Mouse (Mus musculus) midbrain, embryonic 16.5 days (tissue): ENCODE measurements at regions not wholly inside any gene's neighbourhood (a gene's known extent, or its start where the extent isn't known, plus 50 kb on each side); places are given as distances from the start of the nearest gene placed in this dataset.

Experiments
- ATAC-seq: fragments of 200-750 bp; cut with Nextera tagmentation; 2 replicates; pipeline ENCODE4 v1.8.0; 2017; ENCODE audit warnings: moderate TSS enrichment
- H3K27ac ChIP-seq: fragments of 300-500 bp; sonication (generic); 2 replicates; pipeline ENCODE4 v1.5.1; 2014; ENCODE audit warnings: mild to moderate bottlenecking, low read length, mixed read lengths
- H3K27me3 ChIP-seq: fragments of 300-500 bp; sonication (generic); 2 replicates; pipeline ENCODE4 v1.6.1; 2014; ENCODE audit warnings: low read depth, low read length, mixed read lengths; ENCODE audit not compliant: control insufficient read depth, insufficient read depth
- H3K36me3 ChIP-seq: fragments of 300-500 bp; sonication (generic); 2 replicates; pipeline ENCODE4 v1.6.1; 2014; ENCODE audit warnings: mild to moderate bottlenecking, low read length, moderate library complexity, mixed read lengths; ENCODE audit not compliant: control insufficient read depth, insufficient read depth
- H3K4me1 ChIP-seq: fragments of 300-500 bp; sonication (generic); 2 replicates; pipeline ENCODE4 v1.6.1; 2014; ENCODE audit warnings: mild to moderate bottlenecking, low read length, mixed read lengths; ENCODE audit not compliant: control insufficient read depth, insufficient read depth
- H3K4me2 ChIP-seq: fragments of 300-500 bp; sonication (generic); 2 replicates; pipeline ENCODE4 v1.6.1; 2014; ENCODE audit warnings: mild to moderate bottlenecking, low read length, mixed read lengths
- H3K4me3 ChIP-seq: fragments of 300-500 bp; sonication (generic); 2 replicates; pipeline ENCODE4 v1.5.1; 2014; ENCODE audit warnings: low read depth, mild to moderate bottlenecking, low read length, moderate library complexity, mixed read lengths
- H3K9ac ChIP-seq: fragments of 300-500 bp; sonication (generic); 2 replicates; pipeline ENCODE4 v1.6.1; 2014; ENCODE audit warnings: low read depth, low read length, mixed read lengths
- H3K9me3 ChIP-seq: fragments of 300-500 bp; sonication (generic); replicated peaks from 2 replicates; pipeline ENCODE4 v1.6.1; 2014; ENCODE audit warnings: mild to moderate bottlenecking, low read length, mixed read lengths; ENCODE audit not compliant: control insufficient read depth, poor library complexity, severe bottlenecking
- WGBS: fragments of 180-500 bp; shearing (Covaris S2); extraction: QIAGEN DNeasy Blood & Tissue Kit; methylation state at CpG from one replicate; pipeline ENCODE4 v1.1.7; 2014; 5-methylcytosine and 5-hydroxymethylcytosine counted together

DNA sequence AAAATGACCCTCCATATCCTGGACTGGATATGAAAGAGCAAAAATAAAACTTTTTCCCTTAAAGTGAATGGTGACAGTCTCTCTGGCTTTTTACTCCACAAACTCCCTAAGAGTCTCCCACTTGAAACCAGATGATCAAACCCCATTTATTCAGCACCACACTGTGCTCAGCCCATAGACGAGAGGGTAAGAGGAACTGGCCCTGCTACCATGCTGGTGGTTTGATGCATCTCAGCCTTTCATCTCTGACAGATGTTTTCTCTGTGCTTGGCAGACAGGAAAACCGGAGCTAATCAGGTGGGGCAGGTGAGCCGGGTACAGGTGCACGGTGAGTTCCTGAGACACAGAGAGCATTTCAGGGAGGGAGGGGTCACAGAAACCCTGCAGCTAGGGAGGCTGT is 631.8 kb downstream of the Defb40 start:
- WGBS: 57% methylated on average over 4 of the region's 4 CpGs
- Histone ChIP-seq H3K4me1 (no peaks in the 10 kb centered on the region), H3K27me3 (no peaks in the 10 kb centered on the region), H3K9ac (no peak overlapping the region), H3K4me3 (no peak overlapping the region), H3K27ac (no peak overlapping the region), H3K36me3 (no peaks in the 10 kb centered on the region), H3K9me3 (no peaks in the 10 kb centered on the region), H3K4me2 (no peak overlapping the region)
- ATAC-seq: peak; percentile 50; the same call in 1 of the 2 replicates

DNA sequence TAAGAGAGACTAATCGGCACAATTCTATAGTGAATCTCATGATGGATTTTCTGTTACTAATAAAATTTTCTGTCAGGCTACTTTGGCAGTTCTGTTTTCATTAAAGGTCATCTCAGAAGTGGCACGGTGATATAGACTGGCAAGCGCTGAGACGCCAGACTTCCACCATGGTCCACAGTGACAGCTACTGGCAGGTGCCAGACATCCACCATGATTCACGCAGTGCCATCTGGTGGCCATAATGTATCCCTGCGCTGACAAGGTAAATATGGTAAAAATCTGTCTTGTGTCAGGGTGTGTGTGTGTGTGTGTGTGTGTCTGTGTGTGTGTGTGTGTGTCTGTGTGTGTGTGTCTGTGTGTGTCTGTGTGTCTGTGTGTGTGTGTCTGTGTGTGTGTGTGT is 632.7 kb downstream of the Defb40 start:
- Histone ChIP-seq H3K4me1 (no peaks in the 10 kb centered on the region), H3K4me2 (no peak overlapping the region), H3K27me3 (no peaks in the 10 kb centered on the region), H3K36me3 (no peaks in the 10 kb centered on the region), H3K9ac (no peak overlapping the region), H3K4me3 (no peak overlapping the region), H3K9me3 (no peaks in the 10 kb centered on the region), H3K27ac (no peak overlapping the region)
- peak; percentile 87 for ATAC-seq
- 26% methylated on average over 6 of the region's 6 CpGs for WGBS

DNA sequence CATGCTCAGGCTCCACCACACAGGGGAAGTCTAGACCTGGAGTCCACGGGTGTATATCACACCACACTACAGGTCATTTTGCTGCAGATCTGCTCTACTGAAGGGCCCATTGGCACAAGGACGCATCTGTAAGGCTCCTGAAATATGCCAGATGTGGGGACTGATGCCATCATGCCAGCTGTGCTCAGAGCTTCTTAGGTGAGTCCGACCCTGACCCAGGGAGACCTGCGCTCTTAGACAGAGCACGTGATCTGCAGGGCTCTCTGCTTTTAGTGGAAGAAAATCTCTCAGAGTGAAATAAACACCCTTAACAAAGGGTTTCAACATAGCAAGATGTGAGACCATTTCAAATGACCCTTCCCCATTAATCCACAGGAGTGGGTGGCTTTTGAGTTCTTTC is 633.2 kb downstream of the Defb40 start:
- no peaks in the 10 kb centered on the region for H3K9me3 ChIP-seq
- WGBS: 81% methylated on average over 5 of the region's 5 CpGs
- H3K27me3 ChIP-seq: no peaks in the 10 kb centered on the region
- no peak overlapping the region for H3K4me3 ChIP-seq
- ATAC-seq: no peak
- no peaks in the 10 kb centered on the region for H3K36me3 ChIP-seq
- H3K27ac ChIP-seq: no peak overlapping the region
- no peak overlapping the region for H3K4me2 ChIP-seq
- H3K4me1 ChIP-seq: no peaks in the 10 kb centered on the region
- no peak overlapping the region for H3K9ac ChIP-seq

DNA sequence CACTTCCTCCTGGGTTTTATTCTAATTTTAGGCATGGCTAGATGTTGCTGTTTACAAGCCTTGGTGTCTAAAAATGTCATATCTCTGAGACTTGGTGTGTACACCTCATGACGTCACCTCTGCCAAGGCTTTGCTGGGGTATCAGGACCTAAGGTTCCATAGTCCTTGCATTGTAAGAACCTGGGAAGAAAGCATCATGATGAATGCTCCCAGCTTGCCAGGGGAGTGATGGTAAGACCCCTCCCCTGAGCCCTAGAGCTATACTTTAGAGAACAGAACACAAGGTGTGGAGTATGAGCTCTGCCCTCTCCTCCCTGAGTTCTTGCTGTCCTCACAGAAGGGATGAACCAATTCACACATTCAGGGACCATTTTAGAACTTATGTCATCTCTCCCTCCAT is 642.5 kb downstream of the Defb40 start:
- Histone ChIP-seq H3K27me3 (no peaks in the 10 kb centered on the region), H3K9me3 (no peaks in the 10 kb centered on the region), H3K4me1 (no peaks in the 10 kb centered on the region; the same call in 1 of the 2 replicates), H3K9ac (no peak overlapping the region), H3K27ac (no peak overlapping the region), H3K4me2 (no peak overlapping the region), H3K36me3 (no peaks in the 10 kb centered on the region), H3K4me3 (no peak overlapping the region)
- no peak for ATAC-seq
- WGBS: 88% methylated on average over 1 of the region's 1 CpGs

DNA sequence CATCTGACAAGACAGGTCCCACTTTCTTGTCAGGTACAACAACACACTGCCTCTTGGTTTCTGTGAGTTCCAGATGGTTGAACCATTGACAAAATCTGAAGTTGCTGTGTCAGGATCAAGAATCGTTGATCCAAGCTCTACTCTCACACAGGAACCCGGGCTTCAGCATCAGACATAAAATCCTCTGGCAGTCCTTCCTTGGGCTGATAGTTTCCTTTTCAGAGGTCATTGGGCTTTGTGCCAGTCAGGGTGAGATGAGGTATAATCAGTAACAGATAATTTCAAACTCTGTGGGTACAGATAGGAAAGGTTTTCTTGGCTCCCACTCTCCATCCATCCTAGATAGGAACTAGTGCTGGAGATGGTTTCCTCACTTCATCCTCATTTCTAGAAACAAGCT is 649.5 kb downstream of the Defb40 start:
- H3K9ac ChIP-seq: no peak overlapping the region
- H3K4me3 ChIP-seq: no peak overlapping the region
- 93% methylated on average over 2 of the region's 2 CpGs for WGBS
- no peaks in the 10 kb centered on the region for H3K4me1 ChIP-seq
- no peak for ATAC-seq
- H3K4me2 ChIP-seq: no peak overlapping the region
- H3K36me3 ChIP-seq: no peaks in the 10 kb centered on the region
- H3K9me3 ChIP-seq: no peaks in the 10 kb centered on the region
- no peak overlapping the region for H3K27ac ChIP-seq
- H3K27me3 ChIP-seq: no peaks in the 10 kb centered on the region

DNA sequence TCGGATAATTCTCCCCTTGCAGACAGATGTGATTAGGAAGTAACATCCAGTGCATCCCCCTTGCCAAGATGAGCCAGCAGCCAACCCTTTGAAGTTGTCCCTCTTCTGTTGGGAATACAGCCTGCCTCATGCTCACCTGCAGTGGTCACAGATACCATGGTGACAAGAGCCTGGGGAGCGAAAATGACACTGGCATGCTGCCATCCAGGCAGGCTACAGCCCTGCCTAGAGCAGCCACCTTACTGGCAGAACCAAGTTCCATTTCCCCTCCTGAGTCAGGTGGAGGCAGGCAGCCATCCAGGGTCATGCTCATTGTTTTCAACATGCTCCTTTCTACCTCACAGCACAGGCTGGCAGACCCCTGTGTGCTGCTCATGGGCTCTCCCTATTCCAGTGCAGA is 661.6 kb downstream of the Defb40 start:
- no peak overlapping the region for H3K4me2 ChIP-seq
- H3K4me3 ChIP-seq: no peak overlapping the region
- H3K4me1 ChIP-seq: peaks cover 2% of the 10 kb centered on the region; the same call in 1 of the 2 replicates
- WGBS: 34% methylated on average over 2 of the region's 2 CpGs
- H3K9ac ChIP-seq: no peak overlapping the region
- H3K27ac ChIP-seq: no peak overlapping the region
- no peaks in the 10 kb centered on the region for H3K36me3 ChIP-seq
- no peaks in the 10 kb centered on the region for H3K9me3 ChIP-seq
- H3K27me3 ChIP-seq: no peaks in the 10 kb centered on the region
- peak; percentile 86 for ATAC-seq

DNA sequence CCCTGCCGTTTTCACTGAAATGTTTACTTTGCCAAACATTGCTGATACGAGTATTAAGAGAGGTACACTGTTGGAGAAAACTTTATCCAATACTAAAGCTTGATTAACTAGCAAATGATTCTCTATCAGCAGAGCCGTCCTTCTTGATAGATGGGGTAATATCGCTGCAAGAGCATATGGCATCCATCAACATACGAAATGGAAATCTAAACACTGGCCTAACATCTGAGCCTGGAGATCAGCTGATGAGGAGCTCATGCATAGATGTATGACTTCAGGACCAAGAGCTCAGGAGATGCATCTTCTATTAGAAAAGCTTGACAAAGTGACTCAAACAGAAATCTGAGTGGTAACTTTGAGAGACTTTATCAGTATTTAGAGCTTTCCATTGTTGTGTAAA is 666.5 kb downstream of the Defb40 start:
- Histone ChIP-seq H3K4me1 (peaks cover 2% of the 10 kb centered on the region; the same call in 1 of the 2 replicates), H3K4me2 (no peak overlapping the region), H3K27ac (no peak overlapping the region), H3K27me3 (no peaks in the 10 kb centered on the region), H3K36me3 (no peaks in the 10 kb centered on the region), H3K4me3 (no peak overlapping the region), H3K9ac (no peak overlapping the region), H3K9me3 (no peaks in the 10 kb centered on the region)
- no peak for ATAC-seq
- WGBS: 73% methylated on average over 5 of the region's 5 CpGs

DNA sequence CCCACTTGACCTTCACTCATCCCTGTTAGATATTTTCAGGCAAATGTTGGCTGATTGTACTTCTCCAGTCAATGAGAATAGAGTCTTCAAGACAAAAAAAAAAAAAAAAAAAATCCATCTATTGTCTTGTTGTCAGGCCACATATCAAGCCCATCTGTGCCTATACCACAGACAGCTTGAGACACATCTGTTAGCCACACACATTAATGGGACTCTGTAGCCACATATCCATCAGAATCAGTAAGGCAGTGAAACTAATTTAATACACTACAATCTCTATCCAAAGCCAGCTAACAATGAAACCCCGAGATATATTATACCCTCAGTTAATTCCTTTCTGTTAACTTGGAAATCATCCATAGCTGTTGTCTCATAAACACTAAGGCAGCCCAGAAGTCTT is 667.1 kb downstream of the Defb40 start:
- H3K36me3 ChIP-seq: no peaks in the 10 kb centered on the region
- H3K4me1 ChIP-seq: no peaks in the 10 kb centered on the region
- ATAC-seq: no peak
- H3K4me2 ChIP-seq: no peak overlapping the region
- WGBS: 40% methylated on average over 1 of the region's 1 CpGs
- no peak overlapping the region for H3K4me3 ChIP-seq
- H3K9me3 ChIP-seq: no peaks in the 10 kb centered on the region
- H3K9ac ChIP-seq: no peak overlapping the region
- no peak overlapping the region for H3K27ac ChIP-seq
- H3K27me3 ChIP-seq: no peaks in the 10 kb centered on the region

DNA sequence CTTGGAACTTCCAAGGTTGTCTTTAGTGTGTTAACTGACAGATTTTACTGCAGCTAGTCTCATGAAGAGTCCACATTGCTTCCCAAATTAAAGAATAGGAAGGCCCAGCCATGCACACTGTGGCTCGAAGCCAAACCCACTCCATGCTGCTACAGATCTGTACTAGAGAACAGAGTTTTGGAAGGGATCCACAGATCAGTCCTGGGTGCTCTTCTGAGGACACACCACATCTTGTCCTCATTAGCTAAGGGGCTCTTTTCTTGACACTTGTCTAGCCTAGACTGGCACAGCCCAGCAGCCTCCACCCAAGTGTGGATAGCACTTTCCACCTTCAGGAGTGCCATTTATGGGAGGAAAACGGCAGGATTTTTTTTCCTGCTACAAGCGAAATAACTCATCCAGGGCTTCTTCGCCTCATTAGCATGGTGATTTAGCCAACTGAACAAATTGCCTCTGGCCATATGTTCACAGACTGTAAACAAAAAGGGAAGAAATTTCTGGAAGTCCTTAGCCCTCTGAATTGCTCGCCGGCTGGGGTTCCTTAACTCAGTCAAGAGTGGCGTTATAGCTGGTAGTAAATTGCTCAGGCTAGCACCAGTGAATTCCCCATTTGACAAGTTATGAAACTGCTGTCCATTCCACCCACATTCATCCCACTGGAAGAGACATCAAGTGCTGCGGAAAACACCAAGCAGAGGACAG is 690.4 kb downstream of the Defb40 start:
- Histone ChIP-seq H3K4me2 (no peak overlapping the region), H3K36me3 (no peaks in the 10 kb centered on the region), H3K4me3 (no peak overlapping the region), H3K27ac (no peak overlapping the region), H3K27me3 (no peaks in the 10 kb centered on the region), H3K4me1 (no peaks in the 10 kb centered on the region), H3K9me3 (no peaks in the 10 kb centered on the region), H3K9ac (no peak overlapping the region)
- 86% methylated on average over 8 of the region's 8 CpGs for WGBS
- no peak for ATAC-seq
